Mouse (Mus musculus): ENCODE results near the gene Basp1. TPM values are rescaled to one million over a fixed set of nuclear protein-coding genes. Genes with fewer than 3 reads are reported as not detected.
A peak's percentile ranks its signal among the peaks of the same experiment; 100 is the strongest.

Gene Basp1
- total RNA-seq, 2 experiments from 2014 or later, result 1,424 to 1,444 TPM

DNA sequence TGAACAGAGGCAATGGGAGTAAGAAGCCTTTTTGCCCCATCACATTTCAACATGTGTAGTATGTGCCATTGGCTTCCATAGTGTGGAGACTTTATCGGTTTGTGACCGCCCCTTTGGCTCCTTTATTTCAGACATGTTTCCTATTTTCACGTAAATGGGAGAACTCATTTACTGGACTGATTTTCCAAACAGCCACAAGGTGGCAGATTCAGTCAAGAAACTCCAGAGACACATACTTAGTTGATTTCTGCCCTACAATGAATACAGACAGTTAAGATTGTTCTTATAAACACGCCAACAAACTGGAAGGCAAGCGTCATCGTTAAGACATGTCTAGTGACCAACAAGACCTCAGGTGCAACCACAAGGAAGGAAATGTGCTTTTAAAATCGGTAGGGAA is 15.0 kb upstream of the Basp1 start:
- DNase-seq, result no peak

DNA sequence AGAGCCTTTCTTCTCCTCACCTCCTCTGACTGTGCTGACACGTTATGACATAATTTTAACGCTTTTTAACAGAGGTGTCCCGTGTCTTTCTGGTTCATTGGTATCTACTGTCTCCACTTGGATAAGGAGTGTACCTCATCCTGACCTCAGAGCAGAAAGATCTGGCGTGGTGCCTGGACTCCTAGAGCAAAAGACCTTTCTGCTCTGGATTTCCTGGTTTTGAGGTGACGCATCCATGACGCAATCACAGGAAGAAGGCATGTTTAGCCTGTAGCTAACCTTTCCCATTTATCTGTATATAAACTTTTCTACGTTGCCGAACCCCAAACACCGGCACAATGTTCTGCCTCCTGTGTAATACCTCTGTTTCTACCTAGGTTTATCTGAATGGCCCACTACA is 6.7 kb upstream of the Basp1 start:
- DNase-seq, result no peak
- intact Hi-C loops (cut with DNase I), result no loop called here

More for the DNA sequence above, 15.0 kb upstream of the Basp1 start:
- intact Hi-C loops (cut with DNase I), result loop anchor here (5.0 kb wide), 1 partner anchor 289 kb away; no protein-coding TSS in a partner anchor

DNA sequence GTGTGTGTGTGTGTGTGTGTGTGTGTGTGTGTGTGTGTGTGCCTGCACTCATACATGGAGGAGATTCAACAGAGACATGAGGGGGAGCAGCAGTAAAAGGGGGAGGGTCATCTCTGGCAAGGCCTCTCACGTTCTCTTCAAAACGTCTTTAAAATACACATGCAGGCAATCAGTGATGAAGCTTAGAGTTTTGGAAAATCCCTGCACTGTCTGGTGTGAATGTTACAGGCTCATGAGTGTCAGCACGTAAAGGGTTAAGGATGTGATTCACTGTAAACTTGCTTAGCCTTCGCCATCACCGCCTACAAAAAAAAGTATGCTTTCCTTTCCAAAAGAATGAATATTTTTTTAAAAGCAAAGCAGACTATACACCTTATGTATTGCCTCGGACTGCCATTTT is 2.8 kb upstream of the Basp1 start:
- intact Hi-C loops (cut with DNase I), result loop anchor here (10.0 kb wide), 1 partner anchor 122 kb away; no protein-coding TSS in a partner anchor
- DNase-seq, result no peak

DNA sequence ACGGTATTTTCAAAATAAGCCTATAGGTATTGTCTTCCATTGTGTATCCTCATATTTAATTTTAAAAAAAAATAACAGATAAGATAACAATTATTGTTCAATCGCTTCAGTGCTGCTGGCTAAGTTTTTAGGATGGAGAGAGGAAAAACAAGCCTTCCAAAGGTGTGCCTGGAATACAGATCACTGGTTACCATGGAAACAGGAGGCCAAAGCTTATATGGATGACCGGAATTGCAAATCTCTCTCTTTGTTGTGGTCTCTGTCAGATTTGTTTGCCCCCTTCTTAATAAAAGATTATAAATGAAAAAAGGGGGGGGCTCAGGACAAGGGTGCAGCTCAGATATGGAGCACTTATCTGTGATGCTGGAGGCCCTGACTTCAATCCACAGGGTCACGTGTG is 2.4 kb upstream of the Basp1 start:
- no peak for DNase-seq
- intact Hi-C loops (cut with DNase I), result loop anchor here (2.0 to 10.0 kb wide), 2 partner anchors 121 to 817 kb away; no protein-coding TSS in a partner anchor

DNA sequence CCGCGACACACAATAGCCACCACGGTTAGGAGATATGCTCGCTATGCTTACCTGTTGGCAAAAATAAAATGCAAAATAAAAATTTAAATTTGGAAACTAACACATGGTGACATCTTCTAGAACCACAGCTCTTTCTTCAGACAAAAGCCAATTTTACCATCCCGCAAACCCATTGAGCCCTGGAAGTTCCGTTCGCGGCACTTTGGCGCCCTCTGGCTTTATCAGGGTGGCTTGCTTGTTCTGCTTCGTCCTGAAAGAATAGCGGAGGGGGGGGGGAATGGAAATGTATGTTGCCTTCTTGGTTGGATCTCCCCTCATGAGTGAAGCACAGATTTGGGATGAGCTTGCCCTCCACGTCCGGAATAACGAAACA is 1.2 kb upstream of the Basp1 start:
- intact Hi-C loops (cut with DNase I), result loop anchor here (2.0 to 10.0 kb wide), 5 partner anchors 52 to 816 kb away; no protein-coding TSS in a partner anchor
- peak; percentile 93 for DNase-seq

DNA sequence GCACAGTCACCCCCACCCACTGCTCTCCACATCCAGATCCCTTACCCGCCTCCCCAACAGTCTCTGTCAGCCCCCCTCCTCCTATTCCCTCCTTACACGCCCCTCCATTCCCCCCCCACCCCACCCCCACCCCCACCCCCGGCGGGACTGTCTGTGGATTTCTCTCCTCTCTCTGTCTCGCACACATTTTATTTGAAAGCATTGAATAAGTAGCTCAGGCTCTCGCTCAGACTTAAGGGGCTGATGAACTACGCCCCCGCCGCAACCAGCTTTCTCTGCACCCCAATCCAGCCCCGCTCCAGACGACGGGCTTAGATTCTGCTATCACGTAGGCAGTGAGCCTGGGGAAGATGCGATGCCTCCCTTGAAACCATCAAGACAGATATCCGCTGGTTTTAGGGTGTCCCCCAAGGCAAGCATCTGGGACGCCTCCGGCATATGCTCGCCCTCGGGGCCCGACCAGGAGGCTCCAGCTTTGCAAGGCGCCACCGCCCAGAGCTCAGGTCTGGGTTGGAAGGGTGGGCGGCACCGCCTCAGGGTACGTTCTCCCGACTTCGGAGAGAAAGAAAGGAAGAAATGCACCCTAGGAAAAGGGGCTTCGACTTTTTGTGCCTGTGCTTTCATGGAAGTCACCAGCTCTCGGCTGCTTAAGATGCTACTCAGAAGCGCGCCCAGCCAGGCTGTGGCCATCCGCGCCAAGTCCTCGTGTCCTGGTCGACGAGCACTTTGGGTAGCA is 615 bp upstream of the Basp1 start:
- peak; percentile 79 for DNase-seq
- intact Hi-C loops (cut with DNase I), result loop anchor here (2.0 to 10.0 kb wide), 5 partner anchors 52 to 815 kb away; no protein-coding TSS in a partner anchor

DNA sequence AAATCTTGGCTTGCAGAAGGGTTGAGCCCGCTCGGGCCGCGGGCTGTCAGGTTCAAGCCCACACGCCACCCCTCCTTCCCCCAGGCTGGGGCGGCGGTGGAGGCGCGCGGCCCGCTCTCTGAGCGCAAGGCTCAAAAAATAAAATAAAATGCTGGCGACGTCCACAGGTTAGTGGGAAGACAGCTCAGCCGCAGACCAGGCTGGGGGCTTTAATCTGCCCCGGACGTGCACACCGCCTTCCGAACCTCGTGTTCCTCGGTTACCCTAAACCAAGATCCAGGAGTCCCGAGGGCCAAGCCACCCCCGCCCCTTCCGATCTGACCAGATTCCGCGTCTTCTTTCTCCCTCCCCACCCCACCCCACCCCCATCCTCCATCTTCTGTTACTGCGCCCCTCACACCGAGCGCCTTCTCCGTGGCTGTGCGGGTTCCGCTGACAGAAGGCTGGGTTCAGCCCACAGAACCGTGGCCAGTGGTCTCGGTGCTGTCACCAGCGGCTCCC is 753 bp downstream of the Basp1 start:
- peak; percentile 70 for DNase-seq
- intact Hi-C loops (cut with DNase I), result loop anchor here (5.0 to 10.0 kb wide), 4 partner anchors 51 to 691 kb away; no protein-coding TSS in a partner anchor

DNA sequence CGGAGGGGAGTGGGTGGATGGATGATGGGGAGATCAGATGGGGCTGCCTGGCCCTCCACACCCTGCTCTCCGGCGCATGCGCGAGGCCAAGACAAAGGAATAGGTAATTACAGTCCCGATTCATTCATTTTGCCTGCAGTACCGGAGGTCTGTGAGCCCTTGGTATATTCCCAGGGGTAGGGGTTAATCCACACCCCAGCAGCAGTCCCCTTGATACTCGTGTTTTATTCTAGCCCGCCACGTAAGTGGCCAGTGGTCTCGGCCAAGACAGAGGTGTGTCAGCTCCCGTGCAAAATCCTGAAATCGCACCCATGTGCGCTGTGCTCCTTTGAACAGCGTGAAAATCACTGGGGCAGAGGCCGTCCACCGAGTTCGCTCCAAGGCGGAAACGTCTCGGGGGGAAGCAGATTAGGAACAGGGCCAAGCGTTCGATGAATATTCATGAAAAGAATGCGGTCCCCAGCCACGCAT is 1.4 kb downstream of the Basp1 start:
- peak; percentile 90 for DNase-seq
- intact Hi-C loops (cut with DNase I), result loop anchor here (5.0 to 10.0 kb wide), 4 partner anchors 50 to 690 kb away; no protein-coding TSS in a partner anchor

DNA sequence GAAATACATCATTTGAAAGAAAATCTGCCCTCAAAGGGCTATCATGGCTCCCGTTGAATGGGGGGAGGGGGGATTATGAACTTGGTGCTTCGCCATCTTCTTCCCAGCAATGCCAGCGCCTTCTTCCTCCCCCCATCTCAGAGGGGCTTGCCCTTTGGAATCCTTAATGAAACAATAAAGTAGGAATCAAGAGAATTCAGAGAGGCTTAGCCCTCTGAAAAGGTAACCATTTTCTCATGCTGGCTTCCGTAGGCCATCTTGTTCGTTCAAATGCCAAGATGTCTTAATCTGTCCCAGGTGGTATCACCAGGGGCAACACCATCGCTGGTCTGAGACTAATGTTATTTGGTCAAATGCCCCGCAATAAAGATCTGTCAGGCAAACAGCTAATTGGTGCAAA is 2.1 kb downstream of the Basp1 start:
- intact Hi-C loops (cut with DNase I), result loop anchor here (5.0 to 10.0 kb wide), 4 partner anchors 49 to 689 kb away; no protein-coding TSS in a partner anchor
- peak; percentile 31 for DNase-seq

DNA sequence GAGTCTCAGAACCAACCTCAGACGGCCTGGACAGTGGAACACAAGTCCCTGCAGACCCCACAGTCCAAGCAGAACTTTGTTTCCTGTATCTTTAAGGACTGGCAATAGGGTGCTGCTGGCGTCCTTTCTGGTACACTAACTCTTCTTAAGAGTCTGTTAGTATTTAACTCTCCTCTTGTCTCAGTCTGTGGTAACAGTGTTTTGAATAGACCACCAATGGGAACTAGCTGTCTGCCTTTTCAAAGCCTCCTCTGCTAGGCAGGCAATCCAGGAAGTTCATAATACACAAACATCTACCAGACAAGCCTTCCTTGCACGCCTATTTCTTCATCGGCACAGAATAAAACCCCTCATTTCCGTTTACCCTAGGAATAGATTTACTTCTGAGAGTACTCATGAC is 7.6 kb downstream of the Basp1 start:
- no peak for DNase-seq
- intact Hi-C loops (cut with DNase I), result no loop called here

DNA sequence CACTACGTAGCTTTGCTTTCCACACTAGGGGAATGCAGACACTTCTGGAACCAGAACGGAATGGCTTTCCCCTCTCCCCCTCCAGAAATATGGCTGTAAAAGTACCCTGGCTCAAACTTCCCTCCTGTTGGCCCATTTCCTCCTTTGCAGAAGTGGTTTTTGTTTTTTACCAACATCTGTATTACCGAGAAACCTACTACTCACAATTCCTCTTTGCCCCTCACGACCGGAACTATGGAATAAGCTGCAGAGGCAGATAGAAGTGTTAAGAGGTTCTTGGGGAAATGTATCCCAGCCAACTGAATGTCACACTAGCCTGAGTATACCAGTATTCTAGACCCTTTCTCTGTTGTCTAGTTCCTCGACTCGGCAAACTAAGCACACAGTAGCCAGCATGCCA is 9.7 kb downstream of the Basp1 start:
- intact Hi-C loops (cut with DNase I), result no loop called here
- DNase-seq, result no peak

DNA sequence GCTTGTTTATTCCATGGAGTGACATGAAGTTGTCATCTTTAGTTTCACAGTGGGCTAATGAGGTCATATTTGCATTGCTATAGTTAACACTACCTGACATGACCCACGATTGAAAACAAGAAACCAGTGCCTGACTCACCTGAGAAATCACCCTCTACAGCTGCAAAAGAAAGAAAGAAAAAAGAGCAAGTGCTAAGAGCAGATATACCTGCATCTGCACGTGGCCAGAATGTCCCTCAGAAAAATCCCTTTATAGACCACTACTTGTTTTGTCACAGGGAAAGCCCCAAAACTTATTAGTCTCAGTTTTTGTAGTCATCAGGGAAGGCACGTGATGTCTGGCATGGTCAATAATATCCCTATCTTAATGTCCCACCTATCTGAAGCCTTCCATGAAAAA is 11.6 kb downstream of the Basp1 start:
- intact Hi-C loops (cut with DNase I), result no loop called here
- DNase-seq, result no peak

DNA sequence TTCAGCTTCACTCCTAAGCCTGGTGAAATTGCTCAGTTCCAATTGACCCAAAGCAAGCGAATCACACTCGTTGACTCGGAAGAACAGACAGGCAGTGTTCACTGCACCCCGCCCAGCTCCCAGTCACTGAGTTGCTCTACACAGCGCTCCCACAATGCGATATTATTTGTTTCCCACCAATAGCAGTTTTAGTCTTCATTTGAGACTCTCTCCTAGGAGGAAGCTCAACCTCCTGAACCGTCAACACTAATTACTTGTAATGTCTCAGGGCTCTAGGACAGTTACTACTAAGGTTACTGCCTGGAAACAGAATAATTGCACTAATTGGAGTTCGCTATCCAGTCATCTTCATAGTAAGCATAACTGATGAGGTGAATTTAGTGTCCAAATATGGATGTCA is 13.3 kb downstream of the Basp1 start:
- DNase-seq, result no peak

DNA sequence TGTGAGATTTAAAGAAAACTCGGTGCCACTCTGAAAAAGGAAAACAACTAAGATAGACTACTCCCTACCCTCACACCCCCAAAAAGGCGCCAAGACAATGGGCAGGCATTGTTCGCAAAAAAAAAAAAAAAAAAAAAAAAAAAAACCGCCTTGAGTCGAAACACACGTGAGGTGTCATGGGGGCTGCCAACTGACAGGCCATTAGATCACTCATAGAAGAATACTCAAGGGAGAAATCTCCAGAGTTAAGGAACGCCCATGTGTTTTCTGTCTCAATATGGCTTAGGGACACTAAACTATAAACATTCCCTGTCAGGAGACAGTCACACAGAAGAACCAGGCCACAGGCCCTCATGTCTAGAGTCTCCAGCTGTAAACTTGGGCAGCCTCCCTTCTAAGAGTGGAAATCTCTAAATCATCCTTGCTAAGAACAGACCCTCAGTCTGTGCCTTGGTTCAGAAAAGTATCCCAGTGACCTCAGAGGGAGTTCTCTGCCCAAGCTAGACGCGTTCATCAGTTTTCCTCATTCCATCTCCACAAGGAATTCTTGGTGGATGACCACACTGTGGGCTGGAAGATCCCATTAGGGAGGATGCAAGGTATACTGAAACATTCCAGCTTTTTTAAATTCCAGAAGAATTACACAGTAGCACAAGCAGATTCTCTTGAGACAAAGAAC is 17.5 kb downstream of the Basp1 start:
- intact Hi-C loops (cut with DNase I), result no loop called here
- DNase-seq, result no peak

More for the DNA sequence above, 13.3 kb downstream of the Basp1 start:
- intact Hi-C loops (cut with DNase I), result no loop called here

DNA sequence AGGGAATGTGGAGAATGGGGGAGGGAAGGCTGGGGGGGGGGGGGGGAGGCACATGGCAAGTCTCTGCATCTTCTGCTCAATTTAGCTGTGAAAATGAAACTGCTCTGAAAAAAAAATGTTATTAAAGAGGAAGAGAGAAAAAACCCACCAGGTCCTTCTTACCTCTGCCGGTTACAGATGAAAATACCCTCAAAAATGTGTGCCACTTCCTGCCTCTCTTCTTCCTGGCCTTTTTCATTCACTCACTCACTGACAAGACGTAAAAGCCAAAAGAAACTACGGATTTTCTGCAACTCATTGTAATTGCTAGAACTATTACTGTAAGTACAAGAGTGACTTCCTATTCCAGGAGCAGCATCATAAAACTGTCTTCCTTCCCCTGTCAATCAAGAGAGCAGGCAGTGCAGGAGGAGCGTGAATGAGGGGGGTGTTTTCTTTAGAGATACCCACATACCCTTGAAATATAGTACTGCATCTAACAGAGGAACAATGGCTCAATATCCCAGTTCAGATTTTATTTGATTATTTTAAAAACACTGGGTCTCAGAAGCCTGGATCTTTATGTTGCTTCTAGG is 21.0 kb downstream of the Basp1 start:
- intact Hi-C loops (cut with DNase I), result no loop called here

DNA sequence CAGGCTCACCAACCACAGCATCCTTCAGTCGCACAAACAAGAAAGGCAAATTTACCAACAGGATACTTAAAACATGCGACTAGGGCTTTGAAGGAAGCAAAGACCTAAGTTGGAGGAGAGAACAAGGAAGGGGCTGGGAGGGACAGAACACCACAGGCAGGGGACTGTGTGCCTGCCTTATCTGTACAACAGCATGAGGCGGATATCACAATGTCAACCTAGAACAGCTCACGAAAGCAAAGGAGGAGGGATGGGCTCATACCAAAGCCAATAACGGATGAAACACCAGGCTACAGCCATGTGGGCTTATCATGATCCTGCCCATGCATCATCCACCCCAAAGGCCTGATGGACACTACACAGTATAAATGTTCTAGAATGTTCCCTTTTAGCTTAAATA is 22.4 kb downstream of the Basp1 start:
- no peak for DNase-seq
- intact Hi-C loops (cut with DNase I), result no loop called here

More for the DNA sequence above, 21.0 kb downstream of the Basp1 start:
- DNase-seq, result no peak

DNA sequence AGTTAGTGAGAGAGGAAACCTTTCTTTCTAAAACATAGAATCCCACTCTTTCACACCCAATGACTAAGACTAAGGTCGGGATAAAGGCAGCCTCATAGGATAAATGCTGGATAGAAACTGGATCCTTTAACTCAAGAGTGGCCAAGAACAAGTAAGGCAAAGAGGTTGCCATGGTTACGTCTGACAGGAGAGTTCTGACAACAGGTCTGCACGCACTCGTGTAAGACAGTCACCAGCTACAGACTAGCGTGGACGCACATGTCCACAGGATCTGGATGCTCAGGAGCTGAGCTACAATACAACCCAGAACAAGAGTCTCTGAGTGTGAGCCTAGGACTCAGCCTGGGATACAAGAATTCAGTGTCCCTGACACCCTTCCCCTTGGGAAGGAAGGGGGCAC is 26.0 kb downstream of the Basp1 start:
- intact Hi-C loops (cut with DNase I), result no loop called here
- DNase-seq, result no peak

DNA sequence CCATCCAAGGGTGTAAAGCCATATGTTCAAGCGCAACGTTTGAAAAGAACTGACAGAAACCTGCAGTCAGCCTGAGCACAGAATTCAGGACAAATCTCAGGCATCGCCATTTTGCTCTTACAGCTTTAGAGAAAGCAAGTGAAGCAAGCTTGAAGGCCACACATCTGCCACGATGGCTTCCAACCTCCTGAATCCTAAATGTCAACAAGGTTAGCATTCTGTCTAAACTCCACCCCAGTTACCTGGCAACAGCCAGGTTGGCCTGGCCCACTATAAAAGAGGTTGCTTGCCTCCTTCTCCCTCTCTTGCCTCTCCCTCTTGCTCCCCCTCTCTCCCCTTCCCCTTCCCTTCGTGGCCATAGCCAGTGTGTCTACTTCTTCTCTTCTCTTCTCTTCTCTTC is 33.5 kb downstream of the Basp1 start:
- intact Hi-C loops (cut with DNase I), result no loop called here
- no peak for DNase-seq

DNA sequence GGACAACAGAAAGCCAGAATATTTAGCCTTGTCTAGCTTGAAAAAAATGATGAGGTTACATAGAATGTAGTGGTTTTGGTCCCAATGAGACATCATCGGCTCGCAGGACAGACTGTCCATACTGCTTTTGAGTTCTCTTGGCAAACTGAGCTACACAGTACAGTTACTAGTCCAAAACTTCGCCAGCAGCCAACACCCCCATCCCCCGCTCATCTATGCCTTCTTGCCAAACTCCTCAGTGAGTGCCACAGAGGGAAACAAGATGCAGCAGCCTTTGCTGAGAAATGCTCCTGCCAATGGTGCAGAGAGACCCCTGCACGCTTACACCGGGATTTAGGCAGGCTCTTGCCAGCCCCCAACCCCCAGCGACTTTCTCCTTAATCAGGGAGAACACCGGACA is 34.9 kb downstream of the Basp1 start:
- DNase-seq, result peak; percentile 36
- intact Hi-C loops (cut with DNase I), result no loop called here

DNA sequence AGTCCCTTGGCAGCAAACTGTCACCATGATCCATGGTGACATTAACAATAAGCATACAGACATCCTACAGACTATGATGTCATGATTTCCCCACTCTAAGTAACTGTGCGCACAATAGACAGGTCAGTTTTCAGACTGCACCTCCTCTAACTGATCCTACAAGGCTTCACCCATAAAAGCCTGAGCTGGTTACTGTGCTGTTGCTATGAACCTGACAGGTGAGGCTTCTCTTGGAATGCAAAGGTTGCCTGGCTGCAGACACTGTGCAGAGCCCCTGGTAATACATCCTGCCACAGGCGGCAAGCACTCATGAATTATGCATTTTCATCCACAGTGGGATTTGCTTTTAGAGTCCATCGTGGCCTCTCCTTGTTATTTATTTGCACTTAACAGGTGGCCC is 36.6 kb downstream of the Basp1 start:
- intact Hi-C loops (cut with DNase I), result no loop called here
- no peak for DNase-seq

DNA sequence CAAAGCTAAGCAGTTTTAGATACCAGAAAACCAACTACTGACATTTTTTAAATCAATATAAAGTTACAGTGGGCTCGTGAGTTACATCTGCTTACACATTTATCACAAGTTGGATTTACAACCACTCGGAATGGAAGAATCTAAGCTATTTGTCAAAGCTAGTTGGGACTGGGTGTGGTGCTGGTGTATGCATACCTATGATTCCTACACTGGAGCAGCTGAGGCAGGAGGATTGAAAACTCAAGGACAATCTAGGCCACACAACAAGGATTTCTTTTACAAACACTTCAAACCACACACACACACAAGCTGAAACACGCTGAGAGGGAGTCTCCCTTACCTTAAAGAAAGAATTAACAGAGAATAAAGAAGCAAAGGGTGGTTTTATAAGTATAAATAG is 40.1 kb downstream of the Basp1 start:
- intact Hi-C loops (cut with DNase I), result no loop called here
- no peak for DNase-seq
